Mouse (Mus musculus): ENCODE measurements around the gene Cyp2s1. TPM values are rescaled to one million over a fixed set of nuclear protein-coding genes. Genes with fewer than 3 reads are reported as not detected.

The Cyp2s1 gene
- polyA plus RNA-seq, 1 experiment from 2014 or later: 0.20 TPM

DNA sequence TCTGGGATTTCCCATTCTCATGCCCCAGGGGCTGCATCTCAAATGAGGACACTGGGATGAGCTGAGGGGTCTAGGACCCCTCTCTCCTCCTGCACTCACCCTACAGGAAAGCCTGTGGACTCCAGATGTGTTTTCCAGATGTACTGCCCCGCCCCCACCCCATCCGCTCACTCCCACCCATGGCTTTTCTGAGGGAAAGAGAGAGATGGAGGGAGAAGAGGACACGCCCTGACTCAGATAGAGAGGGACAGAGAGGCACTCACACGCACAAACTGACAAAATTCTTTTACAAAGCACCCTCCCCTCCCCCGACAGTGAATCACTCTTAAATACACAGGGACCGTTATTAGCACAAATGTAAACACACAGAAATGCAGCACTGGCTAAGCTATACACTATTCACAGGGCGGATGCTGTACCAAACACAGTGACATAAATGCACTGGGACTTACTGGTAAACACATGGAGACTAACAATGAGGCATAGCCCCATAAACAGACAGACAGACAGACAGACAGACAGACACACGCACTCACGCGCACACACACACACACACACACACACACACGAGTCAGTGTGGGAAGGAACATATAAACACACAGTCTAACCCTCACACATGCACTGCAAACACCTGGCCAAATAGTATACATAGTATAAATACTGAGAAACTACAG, 34.6 kb downstream of the Cyp2s1 start:
- 0 out of 2 replicates have a peak, but pooled peaks cover 7% of the 10 kb centered on the region for H3K36me3 ChIP-seq (ENCODE audit: inconsistent target)
- H3K79me2 ChIP-seq (ENCODE audit: inconsistent target): peaks cover 6% of the 10 kb centered on the region; the same call in 1 of the 2 replicates
- no peak overlapping the region for H3K4me3 ChIP-seq (ENCODE audit: inconsistent target)
- H3K27ac ChIP-seq: no peak overlapping the region
- 56% methylated on average over 10 of the region's 11 CpGs for WGBS (ENCODE audit: missing documents)

DNA sequence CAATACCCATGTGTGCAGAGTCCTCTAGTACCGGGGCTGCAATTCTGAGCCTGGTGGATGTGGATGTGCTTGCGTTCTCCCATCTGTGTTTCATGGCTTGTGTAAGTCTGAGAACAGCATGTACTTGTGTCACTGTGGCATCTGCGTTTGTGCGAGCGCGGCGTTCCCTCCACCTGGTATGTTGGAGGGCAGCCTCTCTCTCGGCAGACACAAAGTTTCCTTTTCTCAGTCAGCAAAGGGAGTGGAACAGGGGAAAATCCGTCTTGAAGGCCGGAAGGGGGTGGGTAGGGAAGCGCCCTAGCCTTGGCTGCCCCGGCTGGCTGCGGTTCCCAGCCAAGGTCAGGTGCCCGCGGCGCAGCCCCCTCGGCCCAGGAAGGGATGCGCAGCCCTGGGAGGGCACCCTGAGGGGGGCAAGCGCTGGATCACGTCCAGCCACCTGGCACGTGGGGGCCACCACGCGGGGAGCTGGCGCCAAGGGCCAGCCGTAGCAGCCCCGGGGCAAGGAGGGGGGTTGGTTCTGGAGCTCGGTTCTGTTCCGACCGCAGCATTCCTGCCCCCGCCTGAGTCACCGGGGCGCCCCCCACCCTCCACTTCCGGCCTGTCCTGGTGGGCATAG, 35.3 kb downstream of the Cyp2s1 start:
- H3K79me2 ChIP-seq (ENCODE audit: inconsistent target): peaks cover 4% of the 10 kb centered on the region; the same call in 1 of the 2 replicates
- H3K36me3 ChIP-seq (ENCODE audit: inconsistent target): 0 out of 2 replicates have a peak, but pooled peaks cover 7% of the 10 kb centered on the region
- no peak overlapping the region for H3K27ac ChIP-seq
- no peak overlapping the region for H3K4me3 ChIP-seq (ENCODE audit: inconsistent target)
- 12% methylated on average over 28 of the region's 33 CpGs for WGBS (ENCODE audit: missing documents)

DNA sequence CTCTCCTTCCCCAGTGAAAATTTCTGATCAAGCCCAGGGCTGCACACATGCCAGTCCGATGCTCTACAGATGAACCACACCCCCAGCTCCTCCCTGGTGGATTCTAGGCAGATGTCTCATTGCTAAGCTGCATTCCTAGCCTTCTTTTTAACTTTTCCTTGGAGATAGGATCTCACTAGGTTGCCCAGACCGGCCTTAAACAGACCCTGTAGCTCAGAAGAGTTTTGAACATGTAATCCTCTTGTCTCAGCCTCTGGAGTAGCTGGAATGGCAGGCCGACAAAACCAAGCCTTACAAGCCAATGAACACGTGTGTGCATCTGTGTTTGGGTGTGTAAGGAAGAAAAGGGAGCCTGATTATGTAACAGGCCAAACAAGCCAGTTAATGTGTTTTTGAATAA, 36.0 kb downstream of the Cyp2s1 start:
- Histone ChIP-seq H3K27ac (no peak overlapping the region), H3K36me3 (ENCODE audit: inconsistent target) (0 out of 2 replicates have a peak, but pooled peaks cover 7% of the 10 kb centered on the region), H3K4me3 (ENCODE audit: inconsistent target) (no peak overlapping the region), H3K79me2 (ENCODE audit: inconsistent target) (peaks cover 2% of the 10 kb centered on the region; the same call in 1 of the 2 replicates)
- 87% methylated on average over 4 of the region's 4 CpGs for WGBS (ENCODE audit: missing documents)

DNA sequence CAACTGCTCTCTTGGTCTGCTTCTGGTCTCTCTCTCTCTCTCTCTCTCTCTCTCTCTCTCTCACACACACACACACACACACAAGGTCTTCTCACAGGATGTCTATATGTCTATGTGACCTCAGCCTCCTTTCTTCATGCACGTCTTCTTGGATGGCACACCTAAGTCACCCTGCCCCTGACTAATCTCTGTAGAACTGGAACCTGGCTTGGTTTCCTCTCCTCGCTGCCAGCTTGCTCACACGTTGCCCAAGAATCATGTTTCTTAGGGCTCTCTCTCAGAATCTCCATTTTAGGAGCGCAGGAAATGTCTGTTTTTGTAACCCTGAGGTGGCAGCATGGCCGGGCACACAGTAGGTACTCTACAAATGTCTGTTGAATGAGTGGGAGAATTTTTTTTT, 36.7 kb downstream of the Cyp2s1 start:
- WGBS (ENCODE audit: missing documents): 90% methylated on average over 5 of the region's 5 CpGs
- H3K27ac ChIP-seq: no peak overlapping the region

DNA sequence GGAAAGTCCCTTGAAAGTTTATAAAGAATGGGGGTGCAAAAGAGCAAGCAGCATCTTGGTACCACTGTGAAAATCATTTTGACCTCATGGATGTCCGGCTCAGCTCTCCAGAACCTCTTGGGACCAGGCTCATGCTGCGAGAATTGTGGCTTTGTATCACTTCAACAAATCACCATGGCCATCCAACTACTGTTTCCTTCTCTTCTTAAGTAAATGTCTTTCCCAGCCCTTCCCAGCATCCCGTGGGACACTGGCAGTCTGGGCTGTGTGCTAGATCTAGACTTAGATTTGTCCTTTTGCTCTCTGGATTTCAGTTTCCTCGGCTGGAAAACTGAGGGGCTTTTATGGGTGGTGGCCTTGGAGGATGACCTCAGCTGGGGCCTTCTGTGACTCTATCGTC, 48.5 kb downstream of the Cyp2s1 start:
- WGBS (ENCODE audit: missing documents): 98% methylated on average over 5 of the region's 5 CpGs
- Histone ChIP-seq H3K36me3 (ENCODE audit: inconsistent target) (peaks cover 33% of the 10 kb centered on the region), H3K79me2 (ENCODE audit: inconsistent target) (no peaks in the 10 kb centered on the region), H3K27ac (no peak overlapping the region), H3K4me3 (ENCODE audit: inconsistent target) (no peak overlapping the region)

More for the DNA sequence above, 36.7 kb downstream of the Cyp2s1 start:
- H3K4me3 ChIP-seq (ENCODE audit: inconsistent target): no peak overlapping the region
- 0 out of 2 replicates have a peak, but pooled peaks cover 7% of the 10 kb centered on the region for H3K36me3 ChIP-seq (ENCODE audit: inconsistent target)
- no peaks in the 10 kb centered on the region for H3K79me2 ChIP-seq (ENCODE audit: inconsistent target)

DNA sequence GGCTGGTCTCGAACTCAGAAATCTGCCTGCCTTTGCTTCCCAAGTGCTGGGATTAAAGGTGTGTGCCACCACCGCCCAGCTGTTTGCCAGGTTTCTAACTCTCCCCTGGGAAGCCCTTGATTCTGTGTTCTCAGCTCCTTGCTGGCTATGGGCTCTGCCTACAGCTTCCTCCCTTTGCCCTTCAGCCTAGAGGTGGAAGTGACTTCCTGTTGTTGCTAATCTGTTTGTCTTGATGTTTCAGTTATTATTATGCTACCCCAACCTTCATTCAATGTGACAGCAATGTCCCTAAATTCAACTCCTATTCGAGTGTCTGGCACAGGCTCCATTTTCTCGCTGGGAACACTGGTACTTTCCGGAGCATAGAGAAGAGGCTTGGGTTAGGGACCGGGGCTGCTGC, 50.6 kb downstream of the Cyp2s1 start:
- Histone ChIP-seq H3K27ac (no peak overlapping the region), H3K4me3 (ENCODE audit: inconsistent target) (no peak overlapping the region)
- 76% methylated on average over 4 of the region's 6 CpGs for WGBS (ENCODE audit: missing documents)

DNA sequence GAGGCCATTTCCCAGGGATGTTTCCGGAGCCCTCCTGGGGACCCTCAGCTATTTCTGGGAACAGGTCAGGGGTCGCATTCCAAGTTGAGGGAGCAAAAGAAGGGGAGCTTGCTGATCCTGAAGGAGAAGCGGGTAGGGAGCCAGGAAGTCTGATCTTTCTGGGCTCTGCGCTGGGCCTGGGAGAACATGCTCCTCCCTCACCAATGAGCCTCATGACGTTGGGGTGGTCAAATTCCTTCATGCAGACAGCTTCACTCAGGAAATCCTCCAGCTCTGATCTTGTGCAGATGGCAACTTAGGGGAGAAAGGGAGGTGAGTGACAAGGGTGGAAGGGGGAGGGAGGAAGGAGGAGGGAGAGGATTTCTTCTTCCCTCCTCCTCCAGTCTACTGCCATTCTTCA, 52.5 kb downstream of the Cyp2s1 start:
- H3K27ac ChIP-seq: no peak overlapping the region
- H3K36me3 ChIP-seq (ENCODE audit: inconsistent target): peaks cover 30% of the 10 kb centered on the region
- no peak overlapping the region for H3K4me3 ChIP-seq (ENCODE audit: inconsistent target)
- WGBS (ENCODE audit: missing documents): 68% methylated on average over 4 of the region's 5 CpGs
- no peaks in the 10 kb centered on the region for H3K79me2 ChIP-seq (ENCODE audit: inconsistent target)

More for the DNA sequence above, 50.6 kb downstream of the Cyp2s1 start:
- Histone ChIP-seq H3K79me2 (ENCODE audit: inconsistent target) (no peaks in the 10 kb centered on the region), H3K36me3 (ENCODE audit: inconsistent target) (peaks cover 31% of the 10 kb centered on the region)

DNA sequence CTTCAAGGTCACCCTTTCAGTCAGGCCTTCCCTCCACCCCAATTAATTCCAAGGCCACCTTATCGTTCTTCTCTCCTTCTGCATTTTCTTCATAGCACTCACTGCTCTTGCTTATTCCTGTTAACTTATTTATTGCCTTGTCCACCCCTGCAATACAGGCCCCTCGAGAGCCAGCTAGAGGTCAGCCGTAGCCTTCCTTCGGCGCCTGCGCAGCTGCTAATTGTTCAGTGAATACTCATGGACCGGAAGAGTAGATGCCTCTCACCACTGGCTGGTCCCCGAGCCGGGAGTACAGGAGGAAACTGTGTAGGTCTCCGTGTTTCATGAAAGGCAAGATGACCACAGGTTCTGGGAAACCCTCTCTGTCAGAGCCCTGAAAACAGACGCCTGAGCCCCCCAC, 53.0 kb downstream of the Cyp2s1 start:
- WGBS (ENCODE audit: missing documents): 80% methylated on average over 11 of the region's 11 CpGs
- no peak overlapping the region for H3K4me3 ChIP-seq (ENCODE audit: inconsistent target)
- H3K27ac ChIP-seq: no peak overlapping the region
- H3K79me2 ChIP-seq (ENCODE audit: inconsistent target): no peaks in the 10 kb centered on the region
- H3K36me3 ChIP-seq (ENCODE audit: inconsistent target): peaks cover 29% of the 10 kb centered on the region

DNA sequence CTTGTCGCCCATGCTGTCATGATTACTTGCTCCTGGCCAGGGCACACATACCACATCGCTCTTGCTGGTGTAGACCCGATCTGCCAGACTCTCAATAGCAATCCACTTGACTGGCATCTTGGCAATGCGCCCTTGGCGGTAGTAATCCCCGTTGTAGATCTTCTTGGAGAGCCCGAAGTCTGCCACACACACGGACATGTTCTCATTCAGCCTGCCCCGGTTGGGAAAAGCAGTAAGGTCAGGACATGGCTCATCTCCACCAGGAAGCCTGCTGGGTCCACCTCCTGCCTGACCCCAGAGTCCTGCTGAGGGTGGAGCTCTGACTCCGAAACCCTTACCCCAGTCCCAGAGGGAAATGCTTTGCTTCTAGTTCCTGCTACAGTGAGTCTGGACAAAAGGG, 55.4 kb downstream of the Cyp2s1 start:
- Histone ChIP-seq H3K79me2 (ENCODE audit: inconsistent target) (no peaks in the 10 kb centered on the region), H3K36me3 (ENCODE audit: inconsistent target) (peaks cover 27% of the 10 kb centered on the region), H3K4me3 (ENCODE audit: inconsistent target) (no peak overlapping the region), H3K27ac (no peak overlapping the region)
- 77% methylated on average over 10 of the region's 10 CpGs for WGBS (ENCODE audit: missing documents)

GRCm38 (mm10) chr7:25756011-25756410, 60.7 kb downstream of the Cyp2s1 start:
- Histone ChIP-seq H3K27ac (peak overlapping the region; percentile 94), H3K4me3 (ENCODE audit: inconsistent target) (peak overlapping the region; percentile 48), H3K79me2 (ENCODE audit: inconsistent target) (peaks cover 31% of the 10 kb centered on the region), H3K36me3 (ENCODE audit: inconsistent target) (peaks cover 14% of the 10 kb centered on the region)
- WGBS (ENCODE audit: missing documents): under 1% methylated on average over 18 of the region's 18 CpGs

- H3K27ac ChIP-seq: peak overlapping the region; percentile 94
- peaks cover 37% of the 10 kb centered on the region for H3K79me2 ChIP-seq (ENCODE audit: inconsistent target)
- H3K4me3 ChIP-seq (ENCODE audit: inconsistent target): peak overlapping the region; percentile 48
- peaks cover 18% of the 10 kb centered on the region for H3K36me3 ChIP-seq (ENCODE audit: inconsistent target)
- 0% methylated on average over 15 of the region's 15 CpGs for WGBS (ENCODE audit: missing documents)
Measured at GRCm38 (mm10) chr7:25755468-25755833, 61.3 kb downstream of the Cyp2s1 start.

GRCm38 (mm10) chr7:25754738-25755467, 61.8 kb downstream of the Cyp2s1 start, which contains the start of gene Hnrnpul1:
Gene Hnrnpul1, minus strand, starts transcription at chr7:25754757.
- peaks cover 42% of the 10 kb centered on the region for H3K79me2 ChIP-seq (ENCODE audit: inconsistent target)
- peaks cover 18% of the 10 kb centered on the region; the same call in 1 of the 2 replicates for H3K36me3 ChIP-seq (ENCODE audit: inconsistent target)
- peak within 1 kb of the TSS; percentile 84 for H3K4me3 ChIP-seq (ENCODE audit: inconsistent target)
- under 1% methylated on average over 51 of the region's 55 CpGs for whole genome bisulfite sequencing (ENCODE audit: missing documents)
- peak within 1 kb of the TSS; percentile 94 for H3K27ac ChIP-seq

DNA sequence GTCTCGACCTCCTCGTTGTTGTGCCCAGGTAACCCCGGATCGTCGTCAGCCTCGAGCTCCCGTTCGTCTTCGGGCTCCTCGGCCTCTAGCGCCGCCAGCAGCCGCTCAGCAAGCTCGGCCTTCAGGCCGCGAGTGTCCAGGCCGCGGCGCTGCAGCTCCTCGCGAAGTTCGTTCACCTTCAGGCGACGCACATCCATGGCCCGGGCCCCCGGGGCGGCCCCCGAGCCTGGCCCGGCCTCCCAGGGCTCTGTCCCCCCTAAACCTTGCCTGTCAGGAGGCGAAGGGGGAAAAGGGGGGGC, 62.3 kb downstream of the Cyp2s1 start:
- peaks cover 48% of the 10 kb centered on the region for H3K79me2 ChIP-seq (ENCODE audit: inconsistent target)
- peak overlapping the region; percentile 84; the same call in 1 of the 2 replicates for H3K4me3 ChIP-seq (ENCODE audit: inconsistent target)
- WGBS (ENCODE audit: missing documents): under 1% methylated on average over 30 of the region's 30 CpGs
- H3K27ac ChIP-seq: peak overlapping the region; percentile 68
- peaks cover 24% of the 10 kb centered on the region; the same call in 1 of the 2 replicates for H3K36me3 ChIP-seq (ENCODE audit: inconsistent target)

DNA sequence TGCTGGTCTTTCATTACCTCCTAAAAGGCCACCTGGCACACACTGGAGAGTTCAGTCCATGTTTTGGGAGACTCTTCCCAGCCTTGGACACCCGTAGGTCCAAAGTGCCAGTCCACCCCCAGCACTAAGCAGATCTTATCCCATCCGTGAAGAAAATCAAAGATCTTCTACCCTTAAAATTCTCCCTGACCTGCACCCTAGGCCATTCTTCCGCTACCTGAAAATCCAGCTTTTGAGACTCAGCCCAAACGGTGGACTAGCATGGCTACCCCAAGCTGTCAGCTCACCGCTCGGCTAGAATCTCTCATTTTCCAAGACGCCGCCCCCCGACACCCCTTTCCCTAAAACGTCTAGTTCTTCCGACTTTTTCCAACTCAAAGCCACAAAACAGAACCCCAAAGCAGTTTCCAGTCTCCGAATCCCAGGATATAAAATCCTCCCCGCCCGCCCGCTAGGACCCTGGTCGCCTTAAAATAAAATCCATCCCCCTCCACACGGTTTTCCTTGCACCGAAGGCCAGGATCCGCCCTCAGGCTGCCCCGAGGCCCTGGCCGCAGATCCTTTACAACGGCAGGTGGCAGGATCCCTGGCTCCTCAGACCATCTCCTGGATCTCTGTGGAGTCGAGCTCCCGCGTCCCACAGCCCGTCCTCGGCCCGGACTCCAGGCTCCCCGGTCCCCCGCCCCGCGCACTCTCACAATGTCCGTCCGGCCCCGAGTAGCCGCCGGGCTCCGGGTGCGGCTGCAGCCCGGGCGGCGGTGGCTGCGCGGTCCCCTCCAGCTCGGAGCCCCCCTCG, 62.9 kb downstream of the Cyp2s1 start:
- Histone ChIP-seq H3K36me3 (ENCODE audit: inconsistent target) (peaks cover 29% of the 10 kb centered on the region; the same call in 1 of the 2 replicates), H3K79me2 (ENCODE audit: inconsistent target) (peaks cover 53% of the 10 kb centered on the region), H3K4me3 (ENCODE audit: inconsistent target) (peak overlapping the region; percentile 84), H3K27ac (peak overlapping the region; percentile 68)
- under 1% methylated on average over 43 of the region's 46 CpGs for WGBS (ENCODE audit: missing documents)

Measured in macrophage (primary cell).